In the genomic region with DNA sequence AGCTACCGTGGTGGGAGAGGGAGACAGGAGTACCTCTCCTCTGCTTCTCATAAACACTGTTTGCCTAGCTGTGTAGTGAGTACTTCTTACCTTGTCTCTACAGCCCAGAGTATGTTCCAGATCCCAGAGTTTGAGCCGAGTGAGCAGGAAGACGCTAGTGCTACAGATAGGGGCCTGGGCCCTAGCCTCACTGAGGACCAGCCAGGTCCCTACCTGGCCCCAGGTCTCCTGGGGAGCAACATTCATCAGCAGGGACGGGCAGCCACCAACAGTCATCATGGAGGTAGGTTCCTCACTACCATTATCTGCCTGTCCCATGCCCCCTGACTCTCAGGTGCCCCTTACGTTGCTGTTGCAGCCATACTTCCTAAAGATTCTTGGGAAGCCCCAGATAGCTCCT, we compare ENCODE assay signal across 8 mouse cellular contexts. TPM values are rescaled to one million over a fixed set of nuclear protein-coding genes. Genes with fewer than 3 reads are reported as not detected.
DNase-seq lines count a peak whose midpoint lies in the region; ATAC-seq and TF ChIP-seq lines count a peak whose summit lies in the region.

No protein-coding gene starts in this region.

- H3K4me2 ChIP-seq in embryonic facial prominence, embryonic 13.5 days = peak overlapping the region; percentile 95
- peak overlapping the region; percentile 99 for H3K4me2 ChIP-seq in hindbrain, postnatal 0 days (ENCODE audit: low read depth, low read length)
- peak overlapping the region; percentile 87 for H3K4me2 ChIP-seq in myocyte (ENCODE audit: low read depth)

- ATAC-seq in embryonic facial prominence, embryonic 13.5 days (ENCODE audit: insufficient number of reproducible peaks, insufficient read depth, low FRiP score, low TSS enrichment, low read depth) = no peak
- no peak for ATAC-seq in hindbrain, postnatal 0 days

- no peak for DNase-seq in liver, adult 2 months (ENCODE audit: extremely low read depth, low read depth, low spot score)
- no peak for DNase-seq in liver
- DNase-seq in hindbrain, postnatal 0 days (ENCODE audit: low spot score) = no peak
- DNase-seq in left cerebral cortex, postnatal 4 days = no peak
- DNase-seq in layer of hippocampus, postnatal 36 days = no peak
- no peak for DNase-seq in ovary, postnatal 10 days (ENCODE audit: low spot score)

- H3K4me1 ChIP-seq in liver, adult 2 months (ENCODE audit: control insufficient read depth, insufficient read depth, low read length) = peaks cover 20% of the 10 kb centered on the region
- peaks cover 25% of the 10 kb centered on the region for H3K4me1 ChIP-seq in embryonic facial prominence, embryonic 13.5 days
- peaks cover 24% of the 10 kb centered on the region for H3K4me1 ChIP-seq in hindbrain, postnatal 0 days (ENCODE audit: insufficient read depth, low read length)

- H3K79me2 ChIP-seq in liver, adult 2 months (ENCODE audit: control insufficient read depth, insufficient read depth, low read length) = peaks cover 8% of the 10 kb centered on the region
- H3K79me2 ChIP-seq in myocyte (ENCODE audit: control insufficient read depth, insufficient read depth) = peaks cover 14% of the 10 kb centered on the region

- peak overlapping the region; percentile 70 for H3K9ac ChIP-seq in liver, adult 2 months (ENCODE audit: low read depth, low read length)
- peak overlapping the region; percentile 93 for H3K9ac ChIP-seq in embryonic facial prominence, embryonic 13.5 days
- H3K9ac ChIP-seq in hindbrain, postnatal 0 days (replicated peaks; ENCODE audit: low read length) = peak overlapping the region; percentile 80

- peak overlapping the region; percentile 84 for H3K27ac ChIP-seq in liver, adult 2 months (replicated peaks; ENCODE audit: insufficient read depth, low read depth, low read length)
- peak overlapping the region; percentile 95 for H3K27ac ChIP-seq in embryonic facial prominence, embryonic 13.5 days
- H3K27ac ChIP-seq in hindbrain, postnatal 0 days = peak overlapping the region; percentile 91

- peak overlapping the region; percentile 13 for H3ac ChIP-seq in myocyte (ENCODE audit: control insufficient read depth, insufficient read length)

- H3K4me3 ChIP-seq in liver, adult 2 months (ENCODE audit: insufficient read depth, low read depth, low read length) = peak overlapping the region; percentile 85
- peak overlapping the region; percentile 86 for H3K4me3 ChIP-seq in embryonic facial prominence, embryonic 13.5 days
- peak overlapping the region; percentile 61 for H3K4me3 ChIP-seq in hindbrain, postnatal 0 days (ENCODE audit: low read length)
- peak overlapping the region; percentile 98 for H3K4me3 ChIP-seq in myocyte

- WGBS in liver, adult 2 months = 25% methylated on average over 5 of the region's 5 CpGs
- WGBS in embryonic facial prominence, embryonic 13.5 days = 29% methylated on average over 5 of the region's 5 CpGs
- 29% methylated on average over 5 of the region's 5 CpGs for WGBS in hindbrain, postnatal 0 days

- H3K36me3 ChIP-seq in liver, adult 2 months (ENCODE audit: control insufficient read depth, insufficient read depth, low read length) = no peaks in the 10 kb centered on the region
- peaks cover 12% of the 10 kb centered on the region for H3K36me3 ChIP-seq in embryonic facial prominence, embryonic 13.5 days
- H3K36me3 ChIP-seq in hindbrain, postnatal 0 days (ENCODE audit: insufficient read depth, low read length) = no peaks in the 10 kb centered on the region
- no peaks in the 10 kb centered on the region for H3K36me3 ChIP-seq in myocyte (ENCODE audit: control insufficient read depth, insufficient read depth)

- H3K9me3 ChIP-seq in embryonic facial prominence, embryonic 13.5 days = no peaks in the 10 kb centered on the region
- H3K9me3 ChIP-seq in hindbrain, postnatal 0 days (ENCODE audit: low read length) = no peaks in the 10 kb centered on the region

- TF ChIP-seq CTCF in liver, adult 2 months (IDR thresholded peaks at IDR 0.05; ENCODE audit: low read depth, low read length) = no peak
- no peak for TF ChIP-seq CTCF in hindbrain, postnatal 0 days (IDR thresholded peaks at IDR 0.05; ENCODE audit: low read depth)

- no peak for TF ChIP-seq POLR2A in liver, adult 2 months (IDR thresholded peaks at IDR 0.05; ENCODE audit: extremely low read depth, insufficient read depth, low read length)
- TF ChIP-seq POLR2A in myocyte (IDR thresholded peaks at IDR 0.05; ENCODE audit: insufficient read length, low read depth) = no peak

- no peaks in the 10 kb centered on the region for H3K27me3 ChIP-seq in liver, adult 2 months (ENCODE audit: control insufficient read depth, insufficient read depth, low read length)
- H3K27me3 ChIP-seq in embryonic facial prominence, embryonic 13.5 days = no peaks in the 10 kb centered on the region
- no peaks in the 10 kb centered on the region for H3K27me3 ChIP-seq in hindbrain, postnatal 0 days (ENCODE audit: insufficient read depth, low read length)
- no peaks in the 10 kb centered on the region for H3K27me3 ChIP-seq in myocyte (ENCODE audit: control insufficient read depth, insufficient read depth, insufficient read length)

- intact Hi-C loops in left cerebral cortex, postnatal 4 days (cut with DNase I) = no loop called here

TF ChIP-seq in myocyte, 11 proteins besides CTCF, POLR2A, EP300 and RAD21:
- TF ChIP-seq TCF3 (IDR thresholded peaks at IDR 0.05; ENCODE audit: insufficient read length, low read depth) (no peak), MAX (IDR thresholded peaks at IDR 0.05; ENCODE audit: low read depth) (no peak), SRF (IDR thresholded peaks at IDR 0.05; ENCODE audit: control insufficient read depth, insufficient read length, low read depth) (no peak), CEBPB (IDR thresholded peaks at IDR 0.05; ENCODE audit: insufficient read depth, poor library complexity, severe bottlenecking) (no peak), MYOG (IDR thresholded peaks at IDR 0.05; ENCODE audit: control insufficient read depth in 1 of 3, insufficient read depth in 1 of 3, insufficient read length in 2 of 3, low read depth in 2 of 3) (no peak), POLR2AphosphoS2 (IDR thresholded peaks at IDR 0.05; ENCODE audit: insufficient read length, low read depth) (no peak), USF1 (IDR thresholded peaks at IDR 0.05; ENCODE audit: low read depth) (no peak), MYOD1 (IDR thresholded peaks at IDR 0.05; ENCODE audit: control insufficient read depth in 1 of 3, insufficient read length in 2 of 3, low read depth in 2 of 3) (no peak), E2F4 (IDR thresholded peaks at IDR 0.05; ENCODE audit: insufficient read depth) (no peak), TCF12 (IDR thresholded peaks at IDR 0.05; ENCODE audit: insufficient read depth, poor library complexity, severe bottlenecking) (no peak), REST (IDR thresholded peaks at IDR 0.05; ENCODE audit: insufficient read depth, insufficient read length) (no peak)

RNA-seq across cellular contexts. Expression of a gene that starts 0.5 kb away (rescaled TPM):
- 12.3 and 14.0 TPM in 2 replicates for total RNA-seq in liver, adult 2 months (2014; rRNA removed)
- polyA plus RNA-seq in liver, adult 2 months (2012; rRNA removed) = 52.6 and 61.1 TPM in 2 replicates
- 26.9 and 35.2 TPM in 2 replicates for polyA plus RNA-seq in embryonic facial prominence, embryonic 13.5 days (2015; fragmentation: Nextera tagmentation; extraction: Ambion mirVana)
- 122 and 129 TPM in 2 replicates for total RNA-seq in hindbrain, postnatal 0 days (2014; rRNA removed)
- polyA plus RNA-seq in hindbrain, postnatal 0 days (2015; fragmentation: Nextera tagmentation; extraction: Ambion mirVana) = 65.6 and 68.7 TPM in 2 replicates
- 39.9 TPM for polyA plus RNA-seq in myocyte (2012; fragmentation: generic; extraction: Trizol)
- total RNA-seq in left cerebral cortex, postnatal 4 days (2021) = 10 to 100 TPM; 56.8 to 63.6 TPM
- total RNA-seq in layer of hippocampus, postnatal 36 days (2021) = 100 to 1,000 TPM in 1 of 2 experiments, 10 to 100 TPM in 1; 96.0 to 104 TPM

RNA-seq across cellular contexts. Expression of a gene that starts 1.1 kb away (rescaled TPM):
- total RNA-seq in liver, adult 2 months (2014; rRNA removed) = 26.2 and 28.1 TPM in 2 replicates
- 38.7 and 40.3 TPM in 2 replicates for polyA plus RNA-seq in liver, adult 2 months (2012; rRNA removed)
- polyA plus RNA-seq in embryonic facial prominence, embryonic 13.5 days (2015; fragmentation: Nextera tagmentation; extraction: Ambion mirVana) = 80.0 and 83.6 TPM in 2 replicates
- 58.2 and 67.0 TPM in 2 replicates for total RNA-seq in hindbrain, postnatal 0 days (2014; rRNA removed)
- 86.6 and 88.0 TPM in 2 replicates for polyA plus RNA-seq in hindbrain, postnatal 0 days (2015; fragmentation: Nextera tagmentation; extraction: Ambion mirVana)
- polyA plus RNA-seq in myocyte (2012; fragmentation: generic; extraction: Trizol) = 76.1 TPM
- total RNA-seq in left cerebral cortex, postnatal 4 days (2021) = 10 to 100 TPM; 46.2 to 47.1 TPM
- 10 to 100 TPM; 36.4 to 40.3 TPM for total RNA-seq in layer of hippocampus, postnatal 36 days (2021)

RNA-seq across cellular contexts. Expression of a gene that starts 8.4 kb away (rescaled TPM):
- 0.07 TPM in 1 of 2 replicates, not detected in the other for total RNA-seq in liver, adult 2 months (2014; rRNA removed)
- 0.05 TPM in 1 of 2 replicates, not detected in the other for polyA plus RNA-seq in liver, adult 2 months (2012; rRNA removed)
- polyA plus RNA-seq in embryonic facial prominence, embryonic 13.5 days (2015; fragmentation: Nextera tagmentation; extraction: Ambion mirVana) = 1.2 and 1.3 TPM in 2 replicates
- total RNA-seq in hindbrain, postnatal 0 days (2014; rRNA removed) = 13.3 and 17.6 TPM in 2 replicates
- polyA plus RNA-seq in hindbrain, postnatal 0 days (2015; fragmentation: Nextera tagmentation; extraction: Ambion mirVana) = 15.9 and 21.7 TPM in 2 replicates
- polyA plus RNA-seq in myocyte (2012; fragmentation: generic; extraction: Trizol) = 0.12 TPM
- 10 to 100 TPM; 13.8 to 15.5 TPM for total RNA-seq in left cerebral cortex, postnatal 4 days (2021)
- total RNA-seq in layer of hippocampus, postnatal 36 days (2021) = 10 to 100 TPM; 19.8 to 21.7 TPM

RNA-seq across cellular contexts. Expression of a gene that starts 17.6 kb away (rescaled TPM):
- not detected in 2 replicates for total RNA-seq in liver, adult 2 months (2014; rRNA removed)
- polyA plus RNA-seq in liver, adult 2 months (2012; rRNA removed) = not detected in 2 replicates
- 2.3 and 3.4 TPM in 2 replicates for polyA plus RNA-seq in embryonic facial prominence, embryonic 13.5 days (2015; fragmentation: Nextera tagmentation; extraction: Ambion mirVana)
- total RNA-seq in hindbrain, postnatal 0 days (2014; rRNA removed) = 2.0 TPM in 1 of 2 replicates, not detected in the other
- polyA plus RNA-seq in hindbrain, postnatal 0 days (2015; fragmentation: Nextera tagmentation; extraction: Ambion mirVana) = 2.9 and 3.7 TPM in 2 replicates
- polyA plus RNA-seq in myocyte (2012; fragmentation: generic; extraction: Trizol) = 0.28 TPM
- 10 to 100 TPM in 1 of 2 experiments, 1 to 10 TPM in 1; 6.2 to 11.1 TPM for total RNA-seq in left cerebral cortex, postnatal 4 days (2021)
- total RNA-seq in layer of hippocampus, postnatal 36 days (2021) = 10 to 100 TPM; 12.2 to 13.7 TPM

RNA-seq across cellular contexts. Expression of a gene that starts 21.2 kb away (rescaled TPM):
- 25.9 and 27.7 TPM in 2 replicates for total RNA-seq in liver, adult 2 months (2014; rRNA removed)
- 36.6 and 40.6 TPM in 2 replicates for polyA plus RNA-seq in liver, adult 2 months (2012; rRNA removed)
- polyA plus RNA-seq in embryonic facial prominence, embryonic 13.5 days (2015; fragmentation: Nextera tagmentation; extraction: Ambion mirVana) = 9.5 and 10.9 TPM in 2 replicates
- total RNA-seq in hindbrain, postnatal 0 days (2014; rRNA removed) = 47.0 and 61.6 TPM in 2 replicates
- polyA plus RNA-seq in hindbrain, postnatal 0 days (2015; fragmentation: Nextera tagmentation; extraction: Ambion mirVana) = 11.8 and 12.3 TPM in 2 replicates
- 52.7 TPM for polyA plus RNA-seq in myocyte (2012; fragmentation: generic; extraction: Trizol)
- total RNA-seq in left cerebral cortex, postnatal 4 days (2021) = 10 to 100 TPM; 30.4 to 32.7 TPM
- total RNA-seq in layer of hippocampus, postnatal 36 days (2021) = 10 to 100 TPM; 57.0 to 59.8 TPM

Comparison
In these comparisons a context has a peak if more than half of its experiments do, and no peak if none do; other contexts are left out.
1. RNA of a gene that starts 8.4 kb away (total RNA-seq): 19.8 to 21.7 TPM in layer of hippocampus, postnatal 36 days, 13.8 to 15.5 TPM in left cerebral cortex, postnatal 4 days and 13.3 to 17.6 TPM in hindbrain, postnatal 0 days; 0.07 TPM in liver, adult 2 months; every median in the first group is over 10 times any median in the second.
2. Peak in every context shown above with its lines, with median percentiles within 50 percentile points of each other: H3K27ac ChIP-seq, H3K4me3 ChIP-seq, H3K9ac ChIP-seq and H3K4me2 ChIP-seq.